Mouse (Mus musculus): ENCODE data around the gene Iqgap3. TPM values are rescaled to one million over a fixed set of nuclear protein-coding genes. Genes with fewer than 3 reads are reported as not detected.

Iqgap3 gene
- total RNA-seq, 2 experiments from 2014 or later, result 15.6 to 19.3 TPM

Other genes starting within 250 kb of the Iqgap3 start
- under 1 TPM; 0.10 to 0.31 TPM for gene Sh2d2a, start 235.2 kb upstream of the Iqgap3 start, total RNA-seq (2021)
- gene Prcc, start 196.4 kb upstream of the Iqgap3 start, total RNA-seq (2021), result 10 to 100 TPM; 54.8 to 56.2 TPM
- gene Hdgf, start 175.7 kb upstream of the Iqgap3 start, total RNA-seq (2021), result 100 to 1,000 TPM; 106 to 112 TPM
- gene Mrpl24, start 162.5 kb upstream of the Iqgap3 start, total RNA-seq (2021), result 10 to 100 TPM; 60.5 to 75.5 TPM
- 10 to 100 TPM; 16.2 to 18.9 TPM for gene Isg20l2, start 151.7 kb upstream of the Iqgap3 start, total RNA-seq (2021)
- gene Rrnad1, start 151.3 kb upstream of the Iqgap3 start, total RNA-seq (2021), result 1 to 10 TPM; 6.8 to 7.0 TPM
- gene Crabp2, start 133.3 kb upstream of the Iqgap3 start, total RNA-seq (2021), result under 1 TPM; 0.57 to 0.81 TPM
- gene Nes, start 110.9 kb upstream of the Iqgap3 start, total RNA-seq (2021), result 10 to 100 TPM; 56.4 to 62.4 TPM
- gene Bcan, start 81.7 kb upstream of the Iqgap3 start, total RNA-seq (2021), result under 1 TPM in 1 of 2 experiments, not detected in 1; 0.17 TPM
- not detected for gene Hapln2, start 54.4 kb upstream of the Iqgap3 start, total RNA-seq (2021)
- 1 to 10 TPM; 7.2 to 8.4 TPM for gene Gpatch4, start 38.9 kb upstream of the Iqgap3 start, total RNA-seq (2021)
- 10 to 100 TPM; 76.5 to 86.4 TPM for gene Naxe, start 23.5 kb upstream of the Iqgap3 start, total RNA-seq (2021)
- not detected for gene Ttc24, start 3.7 kb upstream of the Iqgap3 start, total RNA-seq (2021)
- 100 to 1,000 TPM; 121 to 133 TPM for gene Mef2d, start 60.4 kb downstream of the Iqgap3 start, total RNA-seq (2021)
- not detected for gene Rhbg, start 172.7 kb downstream of the Iqgap3 start, total RNA-seq (2021)
- gene Gm38392, start 205.2 kb downstream of the Iqgap3 start, total RNA-seq (2021), result under 1 TPM in 1 of 2 experiments, not detected in 1; 0.29 TPM
- gene Tsacc, start 215.0 kb downstream of the Iqgap3 start, total RNA-seq (2021), result 1 to 10 TPM; 4.6 to 5.6 TPM
- 100 to 1,000 TPM; 194 to 221 TPM for gene Cct3, start 215.1 kb downstream of the Iqgap3 start, total RNA-seq (2021)
- 10 to 100 TPM; 86.1 to 99.6 TPM for gene Glmp, start 243.1 kb downstream of the Iqgap3 start, total RNA-seq (2021)

All from heart, postnatal 10 days (tissue).